Mouse (Mus musculus) lung, postnatal 0 days (tissue): ENCODE measurements around the gene Oaf.

ENCODE experiments used
- CTCF ChIP-seq: IDR thresholded peaks from 2 replicates; pipeline ENCODE4 v1.5.1; 2016; ENCODE audit warnings: antibody characterized with exemption, mild to moderate bottlenecking
- EP300 ChIP-seq: IDR thresholded peaks from 2 replicates; pipeline ENCODE4 v1.6.1; 2016; ENCODE audit warnings: antibody characterized with exemption, mild to moderate bottlenecking, control low read depth

- TF ChIP-seq EP300 (no peak), CTCF (no peak)
These were observed 25.5 kb upstream of the Oaf start for GRCm38 (mm10) chr9:43265194-43265593.
